Mouse (Mus musculus): ENCODE data around the gene Col15a1.

GRCm38 (mm10) chr4:47351386-47352049 is 143.6 kb downstream of the Col15a1 start:
- TF ChIP-seq CTCF (IDR thresholded peaks at IDR 0.05; ENCODE audit: extremely low read depth, insufficient read length, insufficient replicate concordance, low read depth, low read length), result peak; percentile 41; the same call in 1 of the 2 replicates
- no peak for TF ChIP-seq POLR2A (IDR thresholded peaks at IDR 0.05; ENCODE audit: low read depth, low read length)
